Mouse (Mus musculus) liver, embryonic 12.5 days (tissue): ENCODE results near the gene Isg20l2. TPM values are rescaled to one million over a fixed set of nuclear protein-coding genes. Genes with fewer than 3 reads are reported as not detected.

Experiments
- ATAC-seq: fragments of 200-750 bp; cut with Nextera tagmentation; 2 replicates; pipeline ENCODE4 v1.8.0; 2017; ENCODE audit warnings: moderate number of reproducible peaks, mild to moderate bottlenecking, moderate library complexity
- H3K27ac ChIP-seq: fragments of 300-500 bp; sonication (generic); 2 replicates; pipeline ENCODE4 v1.5.1; 2016; ENCODE audit warnings: mild to moderate bottlenecking
- H3K27me3 ChIP-seq: fragments of 300-500 bp; sonication (generic); replicated peaks from 2 replicates; pipeline ENCODE4 v1.6.1; 2016; ENCODE audit warnings: mild to moderate bottlenecking, moderate library complexity
- H3K36me3 ChIP-seq: fragments of 300-500 bp; sonication (generic); 2 replicates; pipeline ENCODE4 v1.6.1; 2016; ENCODE audit warnings: mild to moderate bottlenecking, moderate library complexity
- H3K4me1 ChIP-seq: fragments of 300-500 bp; sonication (generic); 2 replicates; pipeline ENCODE4 v1.6.1; 2016
- H3K4me2 ChIP-seq: fragments of 300-500 bp; sonication (generic); 2 replicates; pipeline ENCODE4 v1.6.1; 2016; ENCODE audit warnings: mild to moderate bottlenecking, moderate library complexity
- H3K4me3 ChIP-seq: fragments of 300-500 bp; sonication (generic); 2 replicates; pipeline ENCODE4 v1.5.1; 2016; ENCODE audit warnings: mild to moderate bottlenecking, moderate library complexity
- H3K9ac ChIP-seq: fragments of 300-500 bp; sonication (generic); 2 replicates; pipeline ENCODE4 v1.6.1; 2016; ENCODE audit warnings: mild to moderate bottlenecking, moderate library complexity
- H3K9me3 ChIP-seq: fragments of 300-500 bp; sonication (generic); replicated peaks from 2 replicates; pipeline ENCODE4 v1.6.1; 2016; ENCODE audit warnings: mild to moderate bottlenecking, moderate library complexity
- WGBS: fragments of 180-500 bp; shearing (Covaris S2); methylation state at CpG from one replicate; pipeline ENCODE4 v1.1.7; 2016; ENCODE audit not compliant: insufficient replicate concordance; 5-methylcytosine and 5-hydroxymethylcytosine counted together
- polyA plus RNA-seq: library from polyadenylated mRNA; unstranded; fragments of >200 nt; fragmentation: Nextera tagmentation; extraction: Ambion mirVana; gene quantifications from 2 replicates; pipeline ENCODE4 v1.2.1, GENCODE M21; 2016

The Isg20l2 gene
- polyA plus RNA-seq, 1 experiment from 2014 or later, result 52.2 TPM

GRCm38 (mm10) chr3:87971489-87972202 lies 41.5 kb downstream of the Isg20l2 start:
- WGBS, result 3% methylated on average over 60 of the region's 60 CpGs
- H3K9ac ChIP-seq, result peak overlapping the region; percentile 48
- H3K27ac ChIP-seq, result no peak overlapping the region
- H3K36me3 ChIP-seq, result no peaks in the 10 kb centered on the region
- no peaks in the 10 kb centered on the region for H3K9me3 ChIP-seq
- H3K4me3 ChIP-seq, result peak overlapping the region; percentile 51
- peaks cover 24% of the 10 kb centered on the region for H3K4me1 ChIP-seq
- ATAC-seq, result no peak
- H3K27me3 ChIP-seq, result peaks cover 92% of the 10 kb centered on the region
- H3K4me2 ChIP-seq, result peak overlapping the region; percentile 62

DNA sequence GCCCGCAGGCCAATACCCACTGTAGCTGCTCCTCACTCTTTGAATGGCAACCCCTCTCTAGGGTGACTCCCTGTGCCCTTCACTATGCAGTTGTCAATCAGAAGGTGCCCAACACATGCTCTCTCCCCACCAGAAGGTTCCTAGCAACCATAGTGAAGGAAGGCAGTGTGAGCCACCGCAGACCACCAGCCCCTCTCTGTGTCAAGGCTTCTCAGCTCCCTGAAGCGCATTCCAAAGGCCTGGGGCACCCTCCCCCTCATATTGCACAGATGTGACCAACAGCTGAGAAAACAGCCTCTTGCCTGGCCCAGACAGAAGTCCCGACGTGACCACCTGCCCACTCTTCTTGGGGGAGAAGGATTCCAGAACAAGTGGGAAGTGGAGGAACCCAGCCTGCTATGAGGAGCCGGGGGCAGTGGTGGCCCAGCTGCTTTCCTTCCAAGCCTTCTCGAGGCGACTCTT lies 42.1 kb downstream of the Isg20l2 start:
- Histone ChIP-seq H3K27ac (no peak overlapping the region), H3K4me1 (peaks cover 24% of the 10 kb centered on the region), H3K9me3 (no peaks in the 10 kb centered on the region), H3K27me3 (peaks cover 96% of the 10 kb centered on the region), H3K4me3 (peak overlapping the region; percentile 51), H3K36me3 (no peaks in the 10 kb centered on the region), H3K4me2 (peak overlapping the region; percentile 62), H3K9ac (no peak overlapping the region)
- no peak for ATAC-seq
- WGBS, result 32% methylated on average over 8 of the region's 8 CpGs

DNA sequence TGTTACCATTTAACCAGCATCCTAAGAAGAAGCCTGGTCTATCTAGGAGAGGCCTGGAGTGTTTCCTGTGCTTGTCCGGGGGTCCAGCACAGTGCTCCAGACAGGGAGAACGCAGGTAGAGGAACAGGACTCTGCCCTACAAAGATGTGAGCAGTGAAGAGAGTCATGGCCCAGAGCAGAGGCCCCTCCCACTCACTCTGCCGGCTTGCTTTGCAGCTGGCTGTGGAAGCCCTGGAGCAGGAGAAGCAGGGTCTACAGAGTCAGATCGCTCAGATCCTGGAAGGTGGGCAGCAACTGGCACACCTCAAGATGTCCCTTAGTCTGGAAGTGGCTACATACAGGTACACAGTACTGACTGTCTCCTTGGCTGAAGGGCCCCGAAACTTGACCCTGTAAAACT lies 42.7 kb downstream of the Isg20l2 start:
- peaks cover 95% of the 10 kb centered on the region for H3K27me3 ChIP-seq
- no peak overlapping the region for H3K27ac ChIP-seq
- H3K4me1 ChIP-seq, result peaks cover 24% of the 10 kb centered on the region
- 37% methylated on average over 5 of the region's 5 CpGs for WGBS
- ATAC-seq, result no peak
- H3K4me2 ChIP-seq, result peak overlapping the region; percentile 62
- peak overlapping the region; percentile 51 for H3K4me3 ChIP-seq
- no peaks in the 10 kb centered on the region for H3K36me3 ChIP-seq
- no peak overlapping the region for H3K9ac ChIP-seq
- H3K9me3 ChIP-seq, result no peaks in the 10 kb centered on the region

DNA sequence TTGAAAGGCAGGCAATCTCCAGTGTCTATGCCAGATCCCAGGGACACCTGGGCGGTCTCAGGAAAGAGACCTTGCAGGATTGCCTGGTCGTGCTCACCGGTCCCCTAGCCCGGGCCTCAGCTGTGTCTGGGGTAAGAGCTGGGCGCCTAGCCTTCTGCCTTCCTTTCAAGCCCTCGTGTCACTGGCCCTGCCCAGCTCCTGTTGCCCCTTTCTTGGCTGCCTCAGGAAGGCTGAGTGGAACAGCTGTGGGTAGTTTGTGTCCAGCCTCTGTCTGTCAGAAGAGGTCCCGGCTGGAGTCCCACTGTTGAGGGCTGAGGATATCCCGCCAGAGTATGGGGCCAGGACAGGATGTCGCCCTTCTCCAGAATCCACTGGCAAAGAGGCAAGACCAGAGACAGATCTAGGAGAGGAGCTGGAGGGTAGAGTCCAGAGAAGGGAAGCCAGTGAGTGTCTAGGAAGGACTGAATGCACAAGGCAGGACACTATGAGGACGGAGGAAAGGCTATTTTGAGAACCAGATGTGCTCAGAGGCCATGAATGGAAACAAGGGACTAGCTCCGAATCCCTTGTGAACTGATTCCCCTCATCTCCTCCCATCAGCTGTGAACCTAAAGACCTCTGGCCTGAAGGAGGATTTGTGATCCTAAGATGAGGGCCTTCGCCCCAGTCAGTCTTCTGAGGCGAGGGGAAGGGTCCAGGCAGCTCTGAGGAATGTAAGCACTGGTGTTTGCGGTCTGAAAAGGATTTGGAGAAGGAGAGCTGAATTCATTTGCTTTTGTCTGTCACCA lies 43.7 kb downstream of the Isg20l2 start:
- 53% methylated on average over 14 of the region's 14 CpGs for WGBS
- H3K4me3 ChIP-seq, result 0 out of 2 replicates have a peak overlapping the region, but pooled peaks have one; percentile 9
- no peak overlapping the region for H3K27ac ChIP-seq
- H3K36me3 ChIP-seq, result no peaks in the 10 kb centered on the region
- peaks cover 24% of the 10 kb centered on the region for H3K4me1 ChIP-seq
- ATAC-seq, result no peak
- no peak overlapping the region for H3K9ac ChIP-seq
- H3K4me2 ChIP-seq, result peak overlapping the region; percentile 62; the same call in 1 of the 2 replicates
- peaks cover 95% of the 10 kb centered on the region for H3K27me3 ChIP-seq
- no peaks in the 10 kb centered on the region for H3K9me3 ChIP-seq

GRCm38 (mm10) chr3:87974381-87974987 lies 44.4 kb downstream of the Isg20l2 start:
- Histone ChIP-seq H3K27me3 (peaks cover 95% of the 10 kb centered on the region), H3K4me3 (no peak overlapping the region), H3K9ac (no peak overlapping the region), H3K36me3 (no peaks in the 10 kb centered on the region), H3K4me1 (peaks cover 24% of the 10 kb centered on the region), H3K9me3 (no peaks in the 10 kb centered on the region), H3K27ac (no peak overlapping the region), H3K4me2 (no peak overlapping the region)
- WGBS, result 47% methylated on average over 12 of the region's 12 CpGs
- ATAC-seq, result no peak

GRCm38 (mm10) chr3:87979493-87979892 lies 49.4 kb downstream of the Isg20l2 start:
- peaks cover 71% of the 10 kb centered on the region for H3K27me3 ChIP-seq
- H3K4me1 ChIP-seq, result peaks cover 28% of the 10 kb centered on the region
- H3K9me3 ChIP-seq, result no peaks in the 10 kb centered on the region
- H3K27ac ChIP-seq, result no peak overlapping the region
- ATAC-seq, result no peak
- no peak overlapping the region for H3K4me3 ChIP-seq
- no peak overlapping the region for H3K9ac ChIP-seq
- WGBS, result 61% methylated on average over 5 of the region's 5 CpGs
- no peaks in the 10 kb centered on the region for H3K36me3 ChIP-seq
- no peak overlapping the region for H3K4me2 ChIP-seq

- no peak overlapping the region for H3K27ac ChIP-seq
- 35% methylated on average over 3 of the region's 3 CpGs for WGBS
- no peak for ATAC-seq
Measured at GRCm38 (mm10) chr3:87980085-87980484, 50.0 kb downstream of the Isg20l2 start.

GRCm38 (mm10) chr3:87980728-87981127 lies 50.6 kb downstream of the Isg20l2 start:
- no peak overlapping the region for H3K9ac ChIP-seq
- no peak overlapping the region for H3K27ac ChIP-seq
- H3K4me2 ChIP-seq, result no peak overlapping the region
- 64% methylated on average over 5 of the region's 5 CpGs for WGBS
- no peak for ATAC-seq
- H3K27me3 ChIP-seq, result peaks cover 68% of the 10 kb centered on the region
- no peak overlapping the region for H3K4me3 ChIP-seq
- H3K36me3 ChIP-seq, result no peaks in the 10 kb centered on the region
- H3K9me3 ChIP-seq, result no peaks in the 10 kb centered on the region
- H3K4me1 ChIP-seq, result peaks cover 35% of the 10 kb centered on the region

More at GRCm38 (mm10) chr3:87980085-87980484, 50.0 kb downstream of the Isg20l2 start:
- H3K9me3 ChIP-seq, result no peaks in the 10 kb centered on the region
- no peak overlapping the region for H3K4me2 ChIP-seq
- no peaks in the 10 kb centered on the region for H3K36me3 ChIP-seq
- H3K27me3 ChIP-seq, result peaks cover 67% of the 10 kb centered on the region
- no peak overlapping the region for H3K9ac ChIP-seq
- peaks cover 28% of the 10 kb centered on the region for H3K4me1 ChIP-seq
- no peak overlapping the region for H3K4me3 ChIP-seq

DNA sequence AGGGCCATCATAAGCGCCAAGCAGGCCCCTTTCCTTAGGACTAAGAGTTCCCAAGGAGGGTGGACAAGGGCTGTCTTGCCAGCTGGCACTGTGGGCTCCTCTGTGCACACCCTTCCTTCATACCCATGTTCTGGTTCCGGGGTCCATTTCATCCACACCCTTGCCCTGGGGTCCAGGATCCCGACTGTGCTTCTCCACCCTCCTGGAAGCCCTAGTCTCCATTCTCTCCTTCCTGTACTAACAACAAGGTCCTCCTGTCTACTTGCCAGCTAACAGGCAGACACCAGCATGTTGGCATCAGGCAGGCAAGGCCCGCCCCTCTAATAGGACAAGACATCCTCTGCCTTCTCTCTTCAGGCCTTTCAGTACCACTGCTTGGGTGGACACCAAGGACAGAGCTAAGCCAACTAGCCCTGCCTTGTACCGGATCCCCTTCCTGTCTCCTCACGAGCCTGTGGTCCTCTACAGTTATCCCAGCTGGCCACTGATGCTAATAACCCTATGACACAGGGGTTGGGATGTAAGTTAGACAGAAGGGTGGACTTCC lies 51.2 kb downstream of the Isg20l2 start:
- ATAC-seq, result no peak
- Histone ChIP-seq H3K4me2 (no peak overlapping the region), H3K9me3 (no peaks in the 10 kb centered on the region), H3K36me3 (no peaks in the 10 kb centered on the region), H3K27ac (no peak overlapping the region), H3K27me3 (peaks cover 70% of the 10 kb centered on the region), H3K4me1 (peaks cover 40% of the 10 kb centered on the region), H3K4me3 (no peak overlapping the region), H3K9ac (no peak overlapping the region)
- WGBS, result 67% methylated on average over 6 of the region's 6 CpGs

- peak overlapping the region; percentile 79 for H3K27ac ChIP-seq
- H3K27me3 ChIP-seq, result peaks cover 67% of the 10 kb centered on the region
- peaks cover 48% of the 10 kb centered on the region for H3K4me1 ChIP-seq
- H3K4me3 ChIP-seq, result no peak overlapping the region
- peak; percentile 8; the same call in 1 of the 2 replicates for ATAC-seq
- no peaks in the 10 kb centered on the region for H3K36me3 ChIP-seq
- WGBS, result 35% methylated on average over 12 of the region's 12 CpGs
- H3K9ac ChIP-seq, result no peak overlapping the region
- no peaks in the 10 kb centered on the region for H3K9me3 ChIP-seq
- peak overlapping the region; percentile 30 for H3K4me2 ChIP-seq
Measured at GRCm38 (mm10) chr3:87981894-87982835, 52.1 kb downstream of the Isg20l2 start.
